Mouse (Mus musculus): ENCODE measurements around the gene Shpk. TPM values are rescaled to one million over a fixed set of nuclear protein-coding genes. Genes with fewer than 3 reads are reported as not detected.

The Shpk gene
- polyA plus RNA-seq, 1 experiment from 2014 or later = 0.86 TPM

DNA sequence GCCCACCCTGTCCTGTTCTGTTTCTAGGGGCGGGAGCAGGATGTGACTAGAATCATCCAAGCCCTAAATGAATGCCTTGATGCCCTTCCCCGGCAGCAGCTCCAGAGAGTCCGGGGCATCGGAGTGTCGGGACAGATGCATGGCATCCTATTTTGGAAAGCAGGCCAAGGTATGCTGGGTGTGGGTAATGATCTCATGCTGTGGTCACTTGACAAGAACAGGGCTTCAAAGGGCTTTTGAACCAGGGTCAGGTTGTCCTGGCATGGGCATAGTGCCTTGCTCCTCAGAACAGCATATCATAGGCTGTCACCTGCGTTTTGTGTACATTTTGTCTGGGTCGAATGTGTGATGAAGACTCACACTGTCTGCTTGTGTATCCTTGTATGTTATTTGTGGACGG, 4.6 kb downstream of the Shpk start:
- Histone ChIP-seq H3K4me3 (no peak overlapping the region), H3K36me3 (replicated peaks) (no peaks in the 10 kb centered on the region), H3K4me1 (peaks cover 7% of the 10 kb centered on the region), H3K27me3 (replicated peaks; ENCODE audit: low read depth, poor library complexity, severe bottlenecking) (no peaks in the 10 kb centered on the region; the same call in 1 of the 2 replicates), H3K27ac (replicated peaks) (no peak overlapping the region), H3K9me3 (no peaks in the 10 kb centered on the region)
- 86% methylated on average over 8 of the region's 8 CpGs for WGBS
- no peak for DNase-seq (ENCODE audit: low spot score)

GRCm38 (mm10) chr11:73205194-73205593, 5.9 kb downstream of the Shpk start:
- no peaks in the 10 kb centered on the region; the same call in 1 of the 2 replicates for H3K4me1 ChIP-seq
- no peaks in the 10 kb centered on the region; the same call in 1 of the 2 replicates for H3K27me3 ChIP-seq (replicated peaks; ENCODE audit: low read depth, poor library complexity, severe bottlenecking)
- H3K27ac ChIP-seq (replicated peaks) = no peak overlapping the region
- no peaks in the 10 kb centered on the region for H3K36me3 ChIP-seq (replicated peaks)
- 70% methylated on average over 7 of the region's 7 CpGs for WGBS
- H3K9me3 ChIP-seq = no peaks in the 10 kb centered on the region
- no peak for DNase-seq (ENCODE audit: low spot score)
- H3K4me3 ChIP-seq = no peak overlapping the region

GRCm38 (mm10) chr11:73207621-73208020, 8.4 kb downstream of the Shpk start:
- Histone ChIP-seq H3K36me3 (replicated peaks) (no peaks in the 10 kb centered on the region), H3K4me3 (no peak overlapping the region), H3K9me3 (no peaks in the 10 kb centered on the region), H3K27me3 (replicated peaks; ENCODE audit: low read depth, poor library complexity, severe bottlenecking) (no peaks in the 10 kb centered on the region), H3K4me1 (no peaks in the 10 kb centered on the region; the same call in 1 of the 2 replicates), H3K27ac (replicated peaks) (no peak overlapping the region)
- 88% methylated on average over 2 of the region's 2 CpGs for WGBS
- DNase-seq (ENCODE audit: low spot score) = no peak

DNA sequence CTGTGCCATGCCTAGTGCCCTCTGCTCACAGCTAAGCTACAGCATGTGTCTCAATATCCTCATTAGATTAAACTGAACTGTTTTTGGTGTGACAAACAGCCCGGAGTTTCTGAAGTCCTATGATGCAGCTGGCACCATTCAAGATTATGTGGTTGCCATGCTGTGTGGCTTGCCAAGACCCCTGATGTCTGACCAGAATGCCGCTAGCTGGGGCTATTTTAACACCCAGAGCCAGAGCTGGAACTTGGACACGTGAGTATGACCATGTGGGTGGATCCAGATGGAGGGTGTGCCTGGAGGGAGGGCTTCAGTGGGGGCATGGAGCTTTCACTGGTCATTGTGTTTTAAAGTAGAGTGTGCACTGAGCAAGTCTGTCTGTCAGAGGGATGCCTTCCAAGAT, 14.7 kb downstream of the Shpk start:
- no peak overlapping the region for H3K4me3 ChIP-seq
- H3K4me1 ChIP-seq = no peaks in the 10 kb centered on the region
- H3K27me3 ChIP-seq (replicated peaks; ENCODE audit: low read depth, poor library complexity, severe bottlenecking) = 0 out of 2 replicates have a peak, but pooled peaks cover 4% of the 10 kb centered on the region
- no peaks in the 10 kb centered on the region for H3K36me3 ChIP-seq (replicated peaks)
- no peaks in the 10 kb centered on the region for H3K9me3 ChIP-seq
- no peak overlapping the region for H3K27ac ChIP-seq (replicated peaks)
- DNase-seq (ENCODE audit: low spot score) = no peak
- WGBS = 75% methylated on average over 3 of the region's 3 CpGs

DNA sequence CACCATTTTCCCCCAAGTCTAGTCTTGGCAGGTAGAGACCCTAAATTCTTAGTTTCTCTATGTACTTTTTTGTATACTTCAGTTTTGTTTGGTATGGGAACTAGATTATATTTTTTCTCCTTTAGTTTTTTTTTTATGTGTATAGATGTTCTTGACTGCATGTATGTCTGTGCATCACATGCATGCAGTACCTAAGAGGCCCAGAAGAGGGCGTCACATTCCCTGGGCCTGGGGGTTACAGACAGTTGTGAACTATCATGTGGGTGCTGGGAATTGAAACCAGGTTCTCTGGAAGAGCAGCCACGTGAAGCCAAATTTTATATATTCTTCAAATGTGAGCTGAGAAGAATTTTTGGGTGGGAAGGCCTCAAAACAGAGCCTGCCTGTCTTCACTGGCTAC, 20.4 kb downstream of the Shpk start:
- 63% methylated on average over 2 of the region's 2 CpGs for whole genome bisulfite sequencing
- no peak for DNase-seq (ENCODE audit: low spot score)
- no peaks in the 10 kb centered on the region for H3K9me3 ChIP-seq
- H3K27me3 ChIP-seq (replicated peaks; ENCODE audit: low read depth, poor library complexity, severe bottlenecking) = 0 out of 2 replicates have a peak, but pooled peaks cover 4% of the 10 kb centered on the region
- H3K36me3 ChIP-seq (replicated peaks) = no peaks in the 10 kb centered on the region
- no peaks in the 10 kb centered on the region for H3K4me1 ChIP-seq
- H3K4me3 ChIP-seq = no peak overlapping the region
- H3K27ac ChIP-seq (replicated peaks) = no peak overlapping the region

DNA sequence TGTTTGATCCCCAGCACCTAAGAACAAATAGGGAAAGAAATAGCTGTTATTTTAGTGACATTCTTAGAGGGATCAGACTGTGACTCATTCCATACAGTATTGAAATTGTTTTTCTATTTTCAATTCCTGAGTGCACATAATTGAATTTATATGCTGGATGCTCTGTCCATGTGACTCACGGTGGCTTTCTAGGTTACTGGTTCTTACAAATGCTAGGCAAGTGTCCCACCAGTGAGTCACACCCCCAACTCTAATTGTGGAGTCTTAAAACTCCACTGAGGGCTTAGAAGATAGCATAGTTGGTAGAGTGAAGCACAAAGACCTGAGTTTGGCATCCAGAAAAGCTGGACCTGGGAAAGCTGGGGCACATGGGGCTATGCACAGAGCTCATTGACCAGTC, 21.4 kb downstream of the Shpk start:
- Histone ChIP-seq H3K27me3 (replicated peaks; ENCODE audit: low read depth, poor library complexity, severe bottlenecking) (no peaks in the 10 kb centered on the region), H3K27ac (replicated peaks) (no peak overlapping the region), H3K9me3 (no peaks in the 10 kb centered on the region), H3K36me3 (replicated peaks) (no peaks in the 10 kb centered on the region), H3K4me1 (no peaks in the 10 kb centered on the region), H3K4me3 (no peak overlapping the region)
- WGBS = 84% methylated on average over 1 of the region's 1 CpGs
- no peak for DNase-seq (ENCODE audit: low spot score)

DNA sequence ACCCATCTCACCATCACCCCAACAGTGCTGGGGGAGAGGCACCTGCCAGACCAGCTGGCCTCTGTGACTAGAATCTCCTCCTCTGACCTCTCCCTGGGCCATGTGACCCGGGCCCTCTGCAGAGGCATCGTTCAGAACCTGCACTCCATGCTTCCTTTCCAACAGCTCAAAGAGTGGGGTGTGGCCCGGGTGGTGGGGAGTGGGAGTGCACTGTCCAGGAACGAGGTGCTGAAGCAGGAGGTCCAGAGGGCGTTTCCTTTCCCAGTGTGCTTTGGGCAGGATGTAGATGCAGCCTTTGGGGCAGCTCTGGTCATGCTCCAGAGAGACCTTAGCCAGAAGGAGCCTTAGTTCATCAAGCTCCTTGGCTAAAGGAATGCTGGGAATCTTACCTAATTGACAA, 23.6 kb downstream of the Shpk start:
- WGBS = 48% methylated on average over 5 of the region's 5 CpGs
- no peaks in the 10 kb centered on the region for H3K36me3 ChIP-seq (replicated peaks)
- no peak overlapping the region for H3K4me3 ChIP-seq
- H3K9me3 ChIP-seq = no peaks in the 10 kb centered on the region
- no peak overlapping the region for H3K27ac ChIP-seq (replicated peaks)
- DNase-seq (ENCODE audit: low spot score) = no peak
- no peaks in the 10 kb centered on the region for H3K4me1 ChIP-seq
- H3K27me3 ChIP-seq (replicated peaks; ENCODE audit: low read depth, poor library complexity, severe bottlenecking) = no peaks in the 10 kb centered on the region

- H3K4me1 ChIP-seq = no peaks in the 10 kb centered on the region
- no peaks in the 10 kb centered on the region; the same call in 1 of the 2 replicates for H3K9me3 ChIP-seq
- no peaks in the 10 kb centered on the region for H3K36me3 ChIP-seq (replicated peaks)
- H3K27ac ChIP-seq (replicated peaks) = no peak overlapping the region
- WGBS = 75% methylated on average over 2 of the region's 2 CpGs
- H3K27me3 ChIP-seq (replicated peaks; ENCODE audit: low read depth, poor library complexity, severe bottlenecking) = no peaks in the 10 kb centered on the region
- DNase-seq (ENCODE audit: low spot score) = no peak
- H3K4me3 ChIP-seq = no peak overlapping the region
Measured at GRCm38 (mm10) chr11:73223966-73224365, 24.7 kb downstream of the Shpk start.

GRCm38 (mm10) chr11:73225856-73226255, 26.6 kb downstream of the Shpk start:
- no peak overlapping the region for H3K4me3 ChIP-seq
- 91% methylated on average over 6 of the region's 6 CpGs for WGBS
- H3K9me3 ChIP-seq = no peaks in the 10 kb centered on the region; the same call in 1 of the 2 replicates
- no peak for DNase-seq (ENCODE audit: low spot score)
- no peak overlapping the region for H3K27ac ChIP-seq (replicated peaks)
- no peaks in the 10 kb centered on the region for H3K36me3 ChIP-seq (replicated peaks)
- no peaks in the 10 kb centered on the region for H3K27me3 ChIP-seq (replicated peaks; ENCODE audit: low read depth, poor library complexity, severe bottlenecking)
- H3K4me1 ChIP-seq = no peaks in the 10 kb centered on the region

GRCm38 (mm10) chr11:73228881-73229280, 29.6 kb downstream of the Shpk start:
- no peaks in the 10 kb centered on the region for H3K4me1 ChIP-seq
- H3K9me3 ChIP-seq = no peaks in the 10 kb centered on the region; the same call in 1 of the 2 replicates
- WGBS = 76% methylated on average over 5 of the region's 5 CpGs
- DNase-seq (ENCODE audit: low spot score) = no peak
- H3K27ac ChIP-seq (replicated peaks) = no peak overlapping the region
- H3K27me3 ChIP-seq (replicated peaks; ENCODE audit: low read depth, poor library complexity, severe bottlenecking) = no peaks in the 10 kb centered on the region
- H3K4me3 ChIP-seq = no peak overlapping the region
- H3K36me3 ChIP-seq (replicated peaks) = no peaks in the 10 kb centered on the region

DNA sequence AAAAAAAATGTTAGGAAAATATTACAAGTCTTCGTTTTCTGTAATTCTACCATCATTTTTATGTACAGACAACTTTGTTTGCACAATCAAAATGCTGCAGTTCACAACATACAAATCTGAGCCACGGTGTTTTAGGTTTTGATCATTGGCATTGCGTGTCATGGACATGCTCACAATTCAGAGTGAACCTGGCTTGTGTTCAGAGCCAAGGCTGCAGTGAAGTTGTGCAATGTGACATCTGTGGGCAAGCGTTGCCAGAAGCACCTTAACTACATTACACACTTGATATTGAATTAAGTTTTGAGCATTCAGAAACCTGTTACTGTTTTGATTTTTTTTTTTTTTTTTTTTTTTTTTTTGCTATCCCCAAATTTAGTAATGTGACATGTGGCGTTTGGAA, 30.8 kb downstream of the Shpk start:
- Histone ChIP-seq H3K4me3 (no peak overlapping the region), H3K27ac (replicated peaks) (no peak overlapping the region), H3K9me3 (no peaks in the 10 kb centered on the region; the same call in 1 of the 2 replicates), H3K4me1 (no peaks in the 10 kb centered on the region), H3K36me3 (replicated peaks) (no peaks in the 10 kb centered on the region), H3K27me3 (replicated peaks; ENCODE audit: low read depth, poor library complexity, severe bottlenecking) (no peaks in the 10 kb centered on the region)
- no peak for DNase-seq (ENCODE audit: low spot score)
- 86% methylated on average over 5 of the region's 5 CpGs for WGBS

GRCm38 (mm10) chr11:73232513-73232912, 33.3 kb downstream of the Shpk start:
- Histone ChIP-seq H3K4me3 (no peak overlapping the region), H3K9me3 (no peaks in the 10 kb centered on the region; the same call in 1 of the 2 replicates), H3K36me3 (replicated peaks) (no peaks in the 10 kb centered on the region), H3K4me1 (peaks cover 5% of the 10 kb centered on the region; the same call in 1 of the 2 replicates), H3K27me3 (replicated peaks; ENCODE audit: low read depth, poor library complexity, severe bottlenecking) (no peaks in the 10 kb centered on the region), H3K27ac (replicated peaks) (no peak overlapping the region)
- DNase-seq (ENCODE audit: low spot score) = no peak
- WGBS = 75% methylated on average over 2 of the region's 2 CpGs

- Histone ChIP-seq H3K4me1 (peaks cover 5% of the 10 kb centered on the region; the same call in 1 of the 2 replicates), H3K27me3 (replicated peaks; ENCODE audit: low read depth, poor library complexity, severe bottlenecking) (no peaks in the 10 kb centered on the region), H3K9me3 (no peaks in the 10 kb centered on the region; the same call in 1 of the 2 replicates), H3K4me3 (no peak within 1 kb of the TSS), H3K27ac (replicated peaks) (no peak within 1 kb of the TSS), H3K36me3 (replicated peaks) (no peaks in the 10 kb centered on the region)
- 85% methylated on average over 5 of the region's 5 CpGs for WGBS
- no peak for DNase-seq (ENCODE audit: low spot score)
Measured at GRCm38 (mm10) chr11:73233992-73234391, 34.7 kb downstream of the Shpk start, which contains the start of gene Trpv1. Gene Trpv1, plus strand, starts transcription at chr11:73234292.

Measured in embryonic facial prominence, embryonic 10.5 days (tissue).